In genomic region chr10:19216240-19216639, GRCm38 (mm10) we compare ENCODE assay signal across 23 mouse cellular contexts.
DNase-seq lines count a peak whose midpoint lies in the region; ATAC-seq and TF ChIP-seq lines count a peak whose summit lies in the region.
"Had no signal": no experiment of that assay in that cellular context is flagged by ENCODE, and none has a peak within 500 bp of the region (broad histone marks: within the 10 kb centered on the region; RNA-seq: fewer than 3 reads in every experiment).

No protein-coding gene starts in this region.

- no peak overlapping the region for H3K4me2 ChIP-seq in liver, embryonic 12.5 days
- peak overlapping the region; percentile 61 for H3K4me2 ChIP-seq in CH12.LX (ENCODE audit: insufficient read depth, low read depth, poor library complexity, severe bottlenecking)
- H3K4me2 ChIP-seq in hindbrain, embryonic 13.5 days = no peak overlapping the region

- no peaks in the 10 kb centered on the region for H3K9me3 ChIP-seq in liver, embryonic 12.5 days (replicated peaks)
- no peaks in the 10 kb centered on the region for H3K9me3 ChIP-seq in CH12.LX (replicated peaks; ENCODE audit: low read length)
- H3K9me3 ChIP-seq in hindbrain, embryonic 13.5 days = no peaks in the 10 kb centered on the region
- H3K9me3 ChIP-seq: G1E had no signal

- DNase-seq in liver, adult 2 months (ENCODE audit: extremely low read depth, low read depth, low spot score) = peak; percentile 8
- DNase-seq in CH12.LX (ENCODE audit: extremely low read depth) = peak; percentile 63
- DNase-seq in brain, adult 2 months (ENCODE audit: low read depth, low spot score) = peak; percentile 2
- DNase-seq in induced T-regulatory cell, adult 2 months (ENCODE audit: low read depth) = peak; percentile 51
- DNase-seq in heart, adult 8-10 months (ENCODE audit: low spot score) = no peak
- no peak for DNase-seq in left cerebral cortex, postnatal 4 days
- DNase-seq: adrenal gland, adult 2 months; adrenal gland, adult 8-10 months; adrenal gland, postnatal 10 days; adrenal gland, postnatal 14 days; adrenal gland, postnatal 25 days; adrenal gland, postnatal 36 days; B cell, adult 2 months; cerebellum, adult 11 months; cerebellum, adult 11-12 months; cerebellum, adult 18-20 months; cerebellum, adult 2 months had no signal

- TF ChIP-seq CTCF in liver, adult 2 months (IDR thresholded peaks at IDR 0.05; ENCODE audit: low read depth, low read length) = no peak
- TF ChIP-seq CTCF in CH12.LX (conservative IDR thresholded peaks at IDR 0.05 in 1 of 2, IDR thresholded peaks at IDR 0.05 in 1 of 2; ENCODE audit: low read depth in 2 of 2, low read length in 2 of 2) = no peak

- H3K27me3 ChIP-seq in liver, adult 2 months (ENCODE audit: control insufficient read depth, insufficient read depth, low read length) = no peaks in the 10 kb centered on the region
- no peaks in the 10 kb centered on the region for H3K27me3 ChIP-seq in liver, embryonic 12.5 days (replicated peaks)
- no peaks in the 10 kb centered on the region for H3K27me3 ChIP-seq in CH12.LX (replicated peaks)
- H3K27me3 ChIP-seq in hindbrain, embryonic 13.5 days = no peaks in the 10 kb centered on the region
- H3K27me3 ChIP-seq: Patski had no signal

- 85% methylated on average over 5 of the region's 5 CpGs for WGBS in liver, adult 2 months
- 60% methylated on average over 5 of the region's 5 CpGs for WGBS in liver, embryonic 12.5 days (ENCODE audit: insufficient replicate concordance)
- WGBS in hindbrain, embryonic 13.5 days = 89% methylated on average over 5 of the region's 5 CpGs

- TF ChIP-seq POLR2A in liver, adult 2 months (IDR thresholded peaks at IDR 0.05; ENCODE audit: extremely low read depth, insufficient read depth, low read length) = no peak
- no peak for TF ChIP-seq POLR2A in CH12.LX (IDR thresholded peaks at IDR 0.05; ENCODE audit: low read depth, low read length)

- intact Hi-C loops in left cerebral cortex, postnatal 4 days (cut with DNase I) = no loop called here

- ATAC-seq in liver, embryonic 12.5 days = no peak
- ATAC-seq in hindbrain, embryonic 13.5 days (ENCODE audit: low FRiP score) = no peak
- ATAC-seq: activated CD4-positive, CD25-positive, alpha-beta regulatory T cell, adult 4 months; CD4-positive, CD25-positive, alpha-beta regulatory T cell, adult 4 months; Patski had no signal

- no peaks in the 10 kb centered on the region for H3K36me3 ChIP-seq in liver, adult 2 months (ENCODE audit: control insufficient read depth, insufficient read depth, low read length)
- no peaks in the 10 kb centered on the region for H3K36me3 ChIP-seq in liver, embryonic 12.5 days
- H3K36me3 ChIP-seq in CH12.LX (replicated peaks in 1 of 2; ENCODE audit: control insufficient read depth in 1 of 2, insufficient read depth in 1 of 2, low read length in 1 of 2) = no peaks in the 10 kb centered on the region
- H3K36me3 ChIP-seq in hindbrain, embryonic 13.5 days = no peaks in the 10 kb centered on the region
- H3K36me3 ChIP-seq: G1E had no signal

- dilution Hi-C loops in CH12.LX (cut with MboI; ENCODE audit: extremely low pct_ligation_motif_present, extremely low pct_unique_long_range_greater_than_20kb, low sequenced_read_pairs) = no loop called here

- in situ Hi-C loops in CH12.LX (cut with MboI; ENCODE audit: low pct_ligation_motif_present, low pct_unique_long_range_greater_than_20kb, low sequenced_read_pairs) = no loop called here

- no peak for TF ChIP-seq RAD21 in CH12.LX (IDR thresholded peaks at IDR 0.05; ENCODE audit: low read depth, low read length)

- H3K4me3 ChIP-seq in liver, adult 2 months (ENCODE audit: insufficient read depth, low read depth, low read length) = no peak overlapping the region
- H3K4me3 ChIP-seq in liver, embryonic 12.5 days = no peak overlapping the region
- H3K4me3 ChIP-seq in CH12.LX (replicated peaks in 1 of 3; ENCODE audit: low read depth in 2 of 3, low read length in 2 of 3, poor library complexity in 1 of 3) = no peak overlapping the region
- H3K4me3 ChIP-seq in hindbrain, embryonic 13.5 days = no peak overlapping the region

- TF ChIP-seq EP300 in CH12.LX (IDR thresholded peaks at IDR 0.05; ENCODE audit: low read length) = peak; percentile 88

- no peak overlapping the region for H3K27ac ChIP-seq in liver, adult 2 months (replicated peaks; ENCODE audit: insufficient read depth, low read depth, low read length)
- H3K27ac ChIP-seq in liver, embryonic 12.5 days = no peak overlapping the region
- no peak overlapping the region for H3K27ac ChIP-seq in CH12.LX (ENCODE audit: insufficient read depth, low read depth)
- H3K27ac ChIP-seq in hindbrain, embryonic 13.5 days = no peak overlapping the region

- H3K79me2 ChIP-seq in liver, adult 2 months (ENCODE audit: control insufficient read depth, insufficient read depth, low read length) = no peaks in the 10 kb centered on the region
- no peaks in the 10 kb centered on the region for H3K79me2 ChIP-seq in CH12.LX (replicated peaks; ENCODE audit: control insufficient read depth, extremely low read depth, insufficient read depth, poor library complexity, severe bottlenecking)

- H3K4me1 ChIP-seq in liver, adult 2 months (ENCODE audit: control insufficient read depth, insufficient read depth, low read length) = no peaks in the 10 kb centered on the region
- no peaks in the 10 kb centered on the region for H3K4me1 ChIP-seq in liver, embryonic 12.5 days
- H3K4me1 ChIP-seq in CH12.LX (ENCODE audit: control insufficient read depth in 1 of 2, insufficient read depth in 2 of 2) = peaks cover 0 to 15% of the 10 kb centered on the region in 2 experiments; a peak in 2 of 4 replicates
- no peaks in the 10 kb centered on the region for H3K4me1 ChIP-seq in hindbrain, embryonic 13.5 days (replicated peaks)

- H3K9ac ChIP-seq in liver, adult 2 months (ENCODE audit: low read depth, low read length) = no peak overlapping the region
- no peak overlapping the region for H3K9ac ChIP-seq in liver, embryonic 12.5 days
- H3K9ac ChIP-seq in CH12.LX (ENCODE audit: insufficient read depth, low read depth) = no peak overlapping the region
- no peak overlapping the region for H3K9ac ChIP-seq in hindbrain, embryonic 13.5 days

TF ChIP-seq in CH12.LX, 34 proteins besides CTCF, POLR2A, EP300 and RAD21:
- TF ChIP-seq JUND (conservative IDR thresholded peaks at IDR 0.05; ENCODE audit: low read depth, low read length) (peak; percentile 89), ETS1 (conservative IDR thresholded peaks at IDR 0.05; ENCODE audit: low read depth, low read length) (peak; percentile 69), HCFC1 (IDR thresholded peaks at IDR 0.05; ENCODE audit: low read depth, low read length) (peak; percentile 47; the same call in 1 of the 2 replicates), ELF1 (IDR thresholded peaks at IDR 0.05; ENCODE audit: low read depth, low read length) (peak; percentile 56; the same call in 1 of the 2 replicates), MEF2A (IDR thresholded peaks at IDR 0.05; ENCODE audit: borderline replicate concordance, low read depth, low read length) (peak; percentile 48; the same call in 1 of the 2 replicates), MAZ (IDR thresholded peaks at IDR 0.05; ENCODE audit: low read depth, low read length) (no peak), MAX (IDR thresholded peaks at IDR 0.05; ENCODE audit: low read length) (no peak), IRF4 (IDR thresholded peaks at IDR 0.05; ENCODE audit: low read depth, low read length) (peak; percentile 97), JUN (IDR thresholded peaks at IDR 0.05; ENCODE audit: insufficient read depth, low read depth, low read length) (peak; percentile 77), MXI1 (IDR thresholded peaks at IDR 0.05; ENCODE audit: low read depth, low read length) (no peak), ZMIZ1 (IDR thresholded peaks at IDR 0.05; ENCODE audit: low read depth, low read length) (no peak), USF1 (IDR thresholded peaks at IDR 0.05; ENCODE audit: low read depth, low read length) (no peak), BHLHE40 (IDR thresholded peaks at IDR 0.05; ENCODE audit: low read depth, low read length) (peak; percentile 52; the same call in 1 of the 2 replicates), TCF12 (IDR thresholded peaks at IDR 0.05; ENCODE audit: low read depth, low read length) (peak; percentile 54; the same call in 1 of the 2 replicates), SIN3A (IDR thresholded peaks at IDR 0.05; ENCODE audit: low read length) (0 out of 2 replicates have a peak, but pooled peaks have one; percentile 30), RCOR1 (conservative IDR thresholded peaks at IDR 0.05; ENCODE audit: low read depth, low read length) (0 out of 2 replicates have a peak, but pooled peaks have one; percentile 65), MAFK (IDR thresholded peaks at IDR 0.05; ENCODE audit: insufficient replicate concordance, low read length) (peak; percentile 71; the same call in 1 of the 2 replicates), TBP (conservative IDR thresholded peaks at IDR 0.05; ENCODE audit: low read depth, low read length) (0 out of 2 replicates have a peak, but pooled peaks have one; percentile 40)

Comparison
In these comparisons a context has a peak if more than half of its experiments do, and no peak if none do; other contexts are left out.
1. DNase-seq: peak in liver, adult 2 months (single experiment), CH12.LX (single experiment), brain, adult 2 months (single experiment) and induced T-regulatory cell, adult 2 months (single experiment); none in heart, adult 8-10 months (single experiment) and left cerebral cortex, postnatal 4 days (single experiment).